22 mouse cellular contexts compared by ENCODE assay signal in the genomic region with DNA sequence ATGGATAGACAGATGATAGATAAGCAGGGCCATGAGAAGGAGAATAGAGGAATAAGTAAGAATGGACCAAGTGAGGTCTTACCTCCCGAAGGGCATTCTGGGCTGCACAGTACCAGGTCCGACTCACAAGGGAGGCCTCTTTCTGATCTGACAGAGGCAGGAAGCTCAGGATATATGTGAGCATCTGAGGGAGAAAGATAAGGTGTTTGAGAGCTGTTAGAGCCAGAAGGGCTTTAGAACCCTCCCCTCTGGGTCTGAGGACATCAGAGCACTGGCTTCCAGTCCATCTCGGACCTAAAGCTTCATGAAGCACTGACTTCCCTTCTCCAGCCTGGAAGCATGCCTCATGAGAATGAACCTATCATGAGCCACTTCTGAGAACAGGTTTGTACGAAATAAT. TPM values are rescaled to one million over a fixed set of nuclear protein-coding genes. Genes with fewer than 3 reads are reported as not detected.
DNase-seq lines count a peak whose midpoint lies in the region; ATAC-seq and TF ChIP-seq lines count a peak whose summit lies in the region.
"Had no signal": no experiment of that assay in that cellular context is flagged by ENCODE, and none has a peak within 500 bp of the region (broad histone marks: within the 10 kb centered on the region; RNA-seq: fewer than 3 reads in every experiment).

No protein-coding gene starts in this region.

- DNase-seq in stomach, postnatal 0 days (ENCODE audit: low spot score): no peak
- DNase-seq in gastrocnemius, postnatal 25 days: no peak
- DNase-seq in kidney, adult 11 months: no peak
- no peak for DNase-seq in thymus, postnatal 14 days
- DNase-seq: adrenal gland, postnatal 14 days; cerebellum, adult 9-11 months; heart, adult 11 months; heart, postnatal 14 days; kidney, postnatal 4 days; layer of hippocampus, adult 9-11 months; lung, adult 2 months; right cerebral cortex, postnatal 4 days; thymus, adult 18-20 months had no signal

- H3K27ac ChIP-seq in stomach, embryonic 15.5 days: no peak overlapping the region
- H3K27ac ChIP-seq in stomach, postnatal 0 days (replicated peaks): no peak overlapping the region
- H3K27ac ChIP-seq in liver, embryonic 15.5 days (replicated peaks): peak overlapping the region; percentile 96
- H3K27ac ChIP-seq: embryonic facial prominence, embryonic 12.5 days; hindbrain, embryonic 12.5 days had no signal

- H3K27me3 ChIP-seq in stomach, embryonic 15.5 days (replicated peaks): no peaks in the 10 kb centered on the region
- H3K27me3 ChIP-seq in stomach, postnatal 0 days (ENCODE audit: control insufficient read depth, insufficient read depth, low read length): no peaks in the 10 kb centered on the region
- H3K27me3 ChIP-seq in erythroblast, embryonic 14.5 days (ENCODE audit: control insufficient read depth): no peaks in the 10 kb centered on the region
- no peaks in the 10 kb centered on the region for H3K27me3 ChIP-seq in liver, embryonic 15.5 days
- H3K27me3 ChIP-seq: embryonic facial prominence, embryonic 12.5 days; heart, embryonic 12.5 days; hindbrain, embryonic 12.5 days; Patski had no signal

- peak; percentile 64; the same call in 1 of the 2 replicates for ATAC-seq in stomach, embryonic 15.5 days (ENCODE audit: insufficient read depth, low FRiP score, low read depth)
- ATAC-seq in stomach, postnatal 0 days (ENCODE audit: low FRiP score, low TSS enrichment): no peak
- peak; percentile 83 for ATAC-seq in liver, embryonic 15.5 days (ENCODE audit: insufficient read depth)
- ATAC-seq: inflammation-experienced regulatory T-cells, adult 6 months; Patski had no signal

- H3K9me3 ChIP-seq in stomach, embryonic 15.5 days: no peaks in the 10 kb centered on the region
- no peaks in the 10 kb centered on the region for H3K9me3 ChIP-seq in stomach, postnatal 0 days (ENCODE audit: control insufficient read depth, low read length)
- 0 out of 2 replicates have a peak, but pooled peaks cover 2% of the 10 kb centered on the region for H3K9me3 ChIP-seq in erythroblast, embryonic 14.5 days (ENCODE audit: control insufficient read depth, low read length)
- no peaks in the 10 kb centered on the region for H3K9me3 ChIP-seq in liver, embryonic 15.5 days (replicated peaks)
- H3K9me3 ChIP-seq: embryonic facial prominence, embryonic 12.5 days; heart, embryonic 12.5 days; hindbrain, embryonic 12.5 days had no signal

- no peak overlapping the region for H3K4me2 ChIP-seq in stomach, embryonic 15.5 days
- no peak overlapping the region for H3K4me2 ChIP-seq in stomach, postnatal 0 days (replicated peaks; ENCODE audit: low read depth)
- H3K4me2 ChIP-seq in liver, embryonic 15.5 days: peak overlapping the region; percentile 84
- H3K4me2 ChIP-seq: embryonic facial prominence, embryonic 12.5 days; heart, embryonic 12.5 days; hindbrain, embryonic 12.5 days; midbrain, embryonic 11.5 days had no signal

- no peak overlapping the region for H3K4me3 ChIP-seq in stomach, embryonic 15.5 days (replicated peaks)
- no peak overlapping the region for H3K4me3 ChIP-seq in stomach, postnatal 0 days (ENCODE audit: low read depth, low read length)
- peak overlapping the region; percentile 85 for H3K4me3 ChIP-seq in erythroblast, embryonic 14.5 days (replicated peaks)
- H3K4me3 ChIP-seq in liver, embryonic 15.5 days (replicated peaks): peak overlapping the region; percentile 73
- H3K4me3 ChIP-seq: embryonic facial prominence, embryonic 12.5 days; heart, embryonic 12.5 days; hindbrain, embryonic 12.5 days had no signal

- peaks cover 14% of the 10 kb centered on the region for H3K36me3 ChIP-seq in stomach, embryonic 15.5 days
- H3K36me3 ChIP-seq in stomach, postnatal 0 days (ENCODE audit: control insufficient read depth, insufficient read depth, low read length): peaks cover 6% of the 10 kb centered on the region
- peaks cover 78% of the 10 kb centered on the region for H3K36me3 ChIP-seq in erythroblast, embryonic 14.5 days (ENCODE audit: control insufficient read depth)
- peaks cover 40% of the 10 kb centered on the region for H3K36me3 ChIP-seq in liver, embryonic 15.5 days (replicated peaks)

- no peak overlapping the region for H3K9ac ChIP-seq in stomach, embryonic 15.5 days
- no peak overlapping the region for H3K9ac ChIP-seq in stomach, postnatal 0 days (ENCODE audit: low read length)
- peak overlapping the region; percentile 56 for H3K9ac ChIP-seq in liver, embryonic 15.5 days
- H3K9ac ChIP-seq: embryonic facial prominence, embryonic 12.5 days; heart, embryonic 12.5 days; hindbrain, embryonic 12.5 days had no signal

- TF ChIP-seq EP300 in stomach, postnatal 0 days (optimal IDR thresholded peaks at IDR 0.05): no peak

- H3K4me1 ChIP-seq in stomach, embryonic 15.5 days: peaks cover 18% of the 10 kb centered on the region
- peaks cover 12% of the 10 kb centered on the region for H3K4me1 ChIP-seq in stomach, postnatal 0 days (replicated peaks; ENCODE audit: control insufficient read depth, insufficient read depth)
- peaks cover 91% of the 10 kb centered on the region for H3K4me1 ChIP-seq in erythroblast, embryonic 14.5 days (ENCODE audit: control insufficient read depth)
- H3K4me1 ChIP-seq in liver, embryonic 15.5 days (replicated peaks): peaks cover 80% of the 10 kb centered on the region

- no peak for TF ChIP-seq CTCF in stomach, postnatal 0 days (IDR thresholded peaks at IDR 0.05; ENCODE audit: low read depth)

- 82% methylated on average over 4 of the region's 4 CpGs for WGBS in stomach, embryonic 15.5 days
- 88% methylated on average over 4 of the region's 4 CpGs for WGBS in stomach, postnatal 0 days
- WGBS in liver, embryonic 15.5 days (ENCODE audit: insufficient replicate concordance): 24% methylated on average over 4 of the region's 4 CpGs

RNA-seq across cellular contexts. Expression of gene Lrrc29, which starts 2.9 kb away (rescaled TPM):
- polyA plus RNA-seq in stomach, embryonic 15.5 days (2015; fragmentation: Nextera tagmentation; extraction: Ambion mirVana): 2.3 and 2.5 TPM in 2 replicates
- polyA plus RNA-seq in stomach, postnatal 0 days (2015; fragmentation: Nextera tagmentation; extraction: Ambion mirVana): 2.7 and 2.8 TPM in 2 replicates
- polyA plus RNA-seq in erythroblast, embryonic 14.5 days (2012): 2.5 and 3.1 TPM in 2 replicates
- polyA plus RNA-seq in liver, embryonic 15.5 days (2015; fragmentation: Nextera tagmentation; extraction: Ambion mirVana): 10.4 and 11.8 TPM in 2 replicates
- 1 to 10 TPM in 1 of 2 experiments, under 1 TPM in 1; 0.87 to 1.4 TPM for total RNA-seq in gastrocnemius, postnatal 25 days (2021)

RNA-seq across cellular contexts. Expression of gene Tmem208, which starts 3.0 kb away (rescaled TPM):
- 131 and 132 TPM in 2 replicates for polyA plus RNA-seq in stomach, embryonic 15.5 days (2015; fragmentation: Nextera tagmentation; extraction: Ambion mirVana)
- 105 and 111 TPM in 2 replicates for polyA plus RNA-seq in stomach, postnatal 0 days (2015; fragmentation: Nextera tagmentation; extraction: Ambion mirVana)
- 3.4 and 3.5 TPM in 2 replicates for polyA plus RNA-seq in erythroblast, embryonic 14.5 days (2012)
- 91.2 and 91.8 TPM in 2 replicates for polyA plus RNA-seq in liver, embryonic 15.5 days (2015; fragmentation: Nextera tagmentation; extraction: Ambion mirVana)
- 10 to 100 TPM; 20.5 to 23.1 TPM for total RNA-seq in gastrocnemius, postnatal 25 days (2021)

RNA-seq across cellular contexts. Expression of gene Elmo3, which starts 17.8 kb away (rescaled TPM):
- polyA plus RNA-seq in stomach, embryonic 15.5 days (2015; fragmentation: Nextera tagmentation; extraction: Ambion mirVana): 15.9 and 17.1 TPM in 2 replicates
- polyA plus RNA-seq in stomach, postnatal 0 days (2015; fragmentation: Nextera tagmentation; extraction: Ambion mirVana): 17.1 and 19.9 TPM in 2 replicates
- 0.97 and 1.1 TPM in 2 replicates for polyA plus RNA-seq in erythroblast, embryonic 14.5 days (2012)
- polyA plus RNA-seq in liver, embryonic 15.5 days (2015; fragmentation: Nextera tagmentation; extraction: Ambion mirVana): 3.4 and 4.4 TPM in 2 replicates
- under 1 TPM; 0.49 to 0.99 TPM for total RNA-seq in gastrocnemius, postnatal 25 days (2021)

RNA-seq across cellular contexts. Expression of gene Fhod1, which starts 24.6 kb away (rescaled TPM):
- 2.5 and 3.0 TPM in 2 replicates for polyA plus RNA-seq in stomach, embryonic 15.5 days (2015; fragmentation: Nextera tagmentation; extraction: Ambion mirVana)
- 0.63 and 0.93 TPM in 2 replicates for polyA plus RNA-seq in stomach, postnatal 0 days (2015; fragmentation: Nextera tagmentation; extraction: Ambion mirVana)
- polyA plus RNA-seq in erythroblast, embryonic 14.5 days (2012): 0.19 and 0.21 TPM in 2 replicates
- polyA plus RNA-seq in liver, embryonic 15.5 days (2015; fragmentation: Nextera tagmentation; extraction: Ambion mirVana): 0.53 and 0.70 TPM in 2 replicates
- total RNA-seq in gastrocnemius, postnatal 25 days (2021): 10 to 100 TPM; 17.4 to 24.6 TPM

RNA-seq across cellular contexts. Expression of gene Slc9a5, which starts 25.5 kb away (rescaled TPM):
- polyA plus RNA-seq in stomach, embryonic 15.5 days (2015; fragmentation: Nextera tagmentation; extraction: Ambion mirVana): 1.9 and 2.0 TPM in 2 replicates
- 0.29 and 0.40 TPM in 2 replicates for polyA plus RNA-seq in stomach, postnatal 0 days (2015; fragmentation: Nextera tagmentation; extraction: Ambion mirVana)
- polyA plus RNA-seq in erythroblast, embryonic 14.5 days (2012): 0.02 TPM in 1 of 2 replicates, not detected in the other
- polyA plus RNA-seq in liver, embryonic 15.5 days (2015; fragmentation: Nextera tagmentation; extraction: Ambion mirVana): 0.13 TPM in 2 replicates
- under 1 TPM; 0.56 to 0.72 TPM for total RNA-seq in gastrocnemius, postnatal 25 days (2021)

Comparison
In these comparisons a context has a peak if more than half of its experiments do, and no peak if none do; other contexts are left out.
1. H3K4me3 ChIP-seq: peak in erythroblast, embryonic 14.5 days (single experiment) and liver, embryonic 15.5 days (single experiment); none in stomach, embryonic 15.5 days (single experiment) and stomach, postnatal 0 days (single experiment).
2. RNA of gene Tmem208, which starts 3.0 kb away (polyA plus RNA-seq): 131 to 132 TPM in stomach, embryonic 15.5 days, 105 to 111 TPM in stomach, postnatal 0 days and 91.2 to 91.8 TPM in liver, embryonic 15.5 days; 3.4 to 3.5 TPM in erythroblast, embryonic 14.5 days; every median in the first group is over 10 times any median in the second.